Mouse (Mus musculus): ENCODE measurements around the gene Dnah7a. TPM values are rescaled to one million over a fixed set of nuclear protein-coding genes. Genes with fewer than 3 reads are reported as not detected.
A peak's percentile ranks its signal among the peaks of the same experiment; 100 is the strongest.
"Not testable (repeated sequence)": the region's sequence is repeated elsewhere in the genome, so short reads cannot be mapped to it uniquely, and the experiment has no call there.

The Dnah7a gene
- total RNA-seq (2021) = 1 to 10 TPM; 5.2 to 5.6 TPM
- long read RNA-seq, experiment 1, partial matches to known transcripts = 0 of 1 reads
- long read RNA-seq, experiment 1, other reads (novel, unspliced or antisense) = 0 of 1 reads
- long read RNA-seq, experiment 2, partial matches to known transcripts = 1 of 2 reads
- long read RNA-seq, experiment 2, other reads (novel, unspliced or antisense) = 0 of 2 reads

- intact Hi-C loops (cut with DNase I) = no loop called here
- peak; percentile 63 to 67 for DNase-seq (ENCODE audit: low spot score in 2 of 2)
These were observed at the start of gene Dnah7a for GRCm38 (mm10) chr1:53706431-53707361. Gene Dnah7a, minus strand, starts transcription at chr1:53706784.

DNA sequence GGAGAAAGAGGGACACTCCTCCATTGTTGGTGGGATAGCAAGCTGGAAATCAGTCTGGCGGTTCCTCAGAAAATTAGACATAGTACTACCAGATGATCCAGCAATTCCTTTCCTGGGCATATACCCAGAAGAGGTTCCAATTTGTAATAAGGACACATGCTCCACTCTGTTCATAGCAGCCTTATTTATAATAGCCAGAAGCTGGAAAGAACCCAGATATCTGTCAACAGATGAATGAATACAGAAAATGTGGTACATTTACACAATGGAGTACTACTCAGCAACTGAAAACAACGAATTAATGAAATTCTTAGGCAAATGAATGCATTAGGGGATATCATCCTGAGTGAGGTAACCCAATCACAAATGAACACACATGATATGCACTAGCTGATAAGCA lies 46.9 kb upstream of the Dnah7a start:
- intact Hi-C loops (cut with DNase I); DNase-seq (ENCODE audit: low spot score in 2 of 2): not testable (repeated sequence)

GRCm38 (mm10) chr1:53751144-53751543 lies 44.6 kb upstream of the Dnah7a start:
- no peak for DNase-seq (ENCODE audit: low spot score in 2 of 2)
- intact Hi-C loops (cut with DNase I) = no loop called here

GRCm38 (mm10) chr1:53750697-53751096 lies 44.1 kb upstream of the Dnah7a start:
- DNase-seq (ENCODE audit: low spot score in 2 of 2); intact Hi-C loops (cut with DNase I): not testable (repeated sequence)

DNA sequence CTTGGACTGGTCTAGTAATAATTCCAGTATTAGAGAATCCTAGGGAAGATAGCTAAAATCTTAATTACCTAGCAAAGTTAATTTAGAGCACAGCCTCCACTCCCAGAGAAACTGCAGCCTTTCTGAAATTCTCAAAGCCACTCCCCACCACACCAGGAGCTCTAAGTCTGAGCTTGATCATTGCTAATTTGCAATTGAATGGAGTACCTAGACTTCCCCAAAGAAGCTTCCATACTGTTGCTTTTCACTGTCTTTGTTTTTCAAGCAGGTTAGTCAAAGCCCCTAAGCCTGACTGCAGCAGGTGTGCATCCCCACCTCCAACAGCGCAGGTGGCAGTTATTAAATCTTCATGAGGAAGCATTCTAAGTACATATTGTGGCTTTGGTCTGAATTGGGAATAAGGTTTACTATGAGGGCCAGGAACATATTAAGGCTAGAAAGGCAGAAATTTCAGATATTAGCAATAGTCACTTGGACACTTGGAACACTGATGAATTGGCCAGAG lies 43.3 kb upstream of the Dnah7a start:
- DNase-seq (ENCODE audit: low spot score in 2 of 2); intact Hi-C loops (cut with DNase I): not testable (repeated sequence)

DNA sequence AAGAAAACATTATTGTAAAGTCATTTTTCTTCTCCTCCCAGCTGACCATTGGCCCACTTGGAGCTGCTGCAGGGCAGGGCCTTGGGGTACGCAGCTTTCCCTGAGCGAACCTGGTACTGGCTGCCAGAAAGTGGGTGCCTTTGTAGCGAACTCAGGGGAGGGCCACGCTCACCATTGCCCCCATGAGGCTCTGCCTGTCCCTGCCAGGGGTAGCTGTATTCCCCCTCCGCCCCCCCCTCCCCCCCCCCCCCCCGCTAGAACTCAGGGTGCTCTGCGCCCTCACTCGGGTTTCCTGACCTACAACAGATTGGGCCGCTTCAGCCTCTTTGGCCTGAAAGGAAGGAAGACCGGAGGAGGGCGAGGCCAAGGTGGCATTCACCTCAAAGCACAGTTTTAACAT lies 42.0 kb upstream of the Dnah7a start:
- DNase-seq (ENCODE audit: low spot score in 2 of 2) = no peak
- intact Hi-C loops (cut with DNase I) = no loop called here

DNA sequence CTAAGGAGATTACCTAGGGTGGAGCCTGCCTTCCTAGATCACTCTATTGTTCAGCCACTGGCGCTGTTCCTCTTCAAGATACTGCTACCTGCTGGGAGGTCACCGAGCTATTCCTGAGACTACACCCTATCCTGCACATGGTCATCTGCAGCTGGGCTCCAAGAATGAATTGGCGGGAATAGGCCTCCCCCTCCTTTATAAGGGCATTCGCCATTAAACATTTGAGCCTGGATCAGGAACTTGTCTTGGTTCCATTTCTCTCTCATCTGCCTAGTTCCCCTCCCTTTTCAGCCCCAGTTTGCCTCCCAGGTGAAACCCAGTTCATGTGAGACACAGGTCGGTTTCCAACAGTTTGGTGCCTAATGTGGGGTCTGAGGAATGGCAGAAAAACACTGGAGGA lies 39.4 kb upstream of the Dnah7a start:
- no peak for DNase-seq (ENCODE audit: low spot score in 2 of 2)
- intact Hi-C loops (cut with DNase I) = no loop called here

- no peak for DNase-seq (ENCODE audit: low spot score in 2 of 2)
- intact Hi-C loops (cut with DNase I) = no loop called here
These were observed 35.3 kb upstream of the Dnah7a start for GRCm38 (mm10) chr1:53741742-53742458.

DNA sequence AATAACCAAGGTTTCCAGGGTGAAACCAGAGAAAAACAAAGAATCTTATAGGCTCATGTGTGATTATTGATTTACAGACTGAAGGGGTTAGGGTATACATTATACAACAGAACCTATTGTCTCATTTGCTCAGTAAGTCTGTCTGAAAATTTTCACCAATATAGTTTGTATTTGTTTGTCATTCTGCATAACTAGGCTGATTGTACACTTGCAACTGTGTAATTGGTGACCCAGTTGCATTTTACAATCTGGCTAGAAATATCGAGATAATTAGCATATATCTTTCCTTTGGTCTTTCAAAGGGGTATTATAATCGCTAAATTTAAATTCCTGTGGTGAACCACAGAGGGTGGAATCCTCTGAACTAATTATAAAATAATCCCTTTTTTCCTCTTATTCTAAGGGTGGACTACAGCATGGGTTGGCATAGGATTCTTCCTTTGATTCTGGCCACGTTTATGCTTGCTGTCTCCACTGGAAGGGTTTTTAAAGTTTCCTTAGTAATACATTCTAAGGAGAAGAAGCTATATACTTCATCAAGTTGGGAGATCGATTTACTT lies 34.3 kb upstream of the Dnah7a start:
- intact Hi-C loops (cut with DNase I) = no loop called here
- peak in 1 of 2 experiments; percentile 4 for DNase-seq (ENCODE audit: low spot score in 2 of 2)

DNA sequence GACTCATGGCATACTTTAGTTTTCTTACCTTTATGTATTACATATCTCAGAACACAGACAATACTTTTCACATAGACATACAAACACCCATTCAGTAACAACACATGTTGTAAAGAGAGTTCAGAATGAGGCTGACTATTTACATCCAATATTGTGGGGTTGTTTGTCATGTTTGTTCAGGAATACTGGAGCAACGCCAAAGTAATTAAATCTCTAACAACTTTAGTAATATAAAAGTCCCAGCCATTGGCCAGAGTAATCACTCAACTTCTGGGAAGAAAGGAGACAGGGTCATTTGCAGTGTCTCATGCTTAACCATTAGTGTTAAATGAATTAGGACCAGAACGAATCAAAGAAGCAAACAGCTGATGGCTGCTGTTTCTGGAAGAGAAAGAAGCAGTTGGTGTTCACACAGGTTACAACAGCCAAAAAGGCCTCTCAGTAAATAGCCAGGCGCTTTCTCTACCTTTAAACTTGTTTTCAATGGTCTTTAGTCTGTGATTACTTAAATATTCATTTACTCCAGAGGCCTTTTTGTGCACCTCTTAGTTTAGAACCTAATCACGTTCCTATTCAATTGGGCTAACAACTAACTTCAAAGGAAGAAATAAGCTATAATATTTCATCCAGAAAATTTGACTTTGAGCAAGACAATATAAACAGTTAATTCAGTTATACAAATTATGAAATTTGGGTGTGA lies 33.6 kb upstream of the Dnah7a start:
- intact Hi-C loops (cut with DNase I); DNase-seq (ENCODE audit: low spot score in 2 of 2): not testable (repeated sequence)

DNA sequence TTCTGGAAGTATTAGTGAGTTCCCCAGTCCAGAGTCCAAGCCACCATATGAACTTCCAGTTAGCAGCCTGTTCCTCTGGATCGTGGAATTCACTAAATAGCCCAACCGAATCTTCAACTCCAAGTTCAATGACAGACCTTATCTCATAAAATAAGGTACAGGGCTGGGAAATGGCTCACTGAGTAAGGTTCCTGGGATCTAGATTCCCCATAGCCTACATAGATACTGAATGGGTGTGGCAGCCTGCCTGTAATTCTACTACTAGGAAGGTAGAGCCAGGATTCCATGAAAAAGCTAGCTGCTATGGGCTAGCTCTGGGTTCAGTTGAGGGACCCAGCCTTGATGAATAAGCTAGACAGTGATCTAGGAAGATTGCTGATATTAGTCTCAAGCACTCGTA lies 30.0 kb upstream of the Dnah7a start:
- no peak for DNase-seq (ENCODE audit: low spot score in 2 of 2)
- intact Hi-C loops (cut with DNase I) = no loop called here

DNA sequence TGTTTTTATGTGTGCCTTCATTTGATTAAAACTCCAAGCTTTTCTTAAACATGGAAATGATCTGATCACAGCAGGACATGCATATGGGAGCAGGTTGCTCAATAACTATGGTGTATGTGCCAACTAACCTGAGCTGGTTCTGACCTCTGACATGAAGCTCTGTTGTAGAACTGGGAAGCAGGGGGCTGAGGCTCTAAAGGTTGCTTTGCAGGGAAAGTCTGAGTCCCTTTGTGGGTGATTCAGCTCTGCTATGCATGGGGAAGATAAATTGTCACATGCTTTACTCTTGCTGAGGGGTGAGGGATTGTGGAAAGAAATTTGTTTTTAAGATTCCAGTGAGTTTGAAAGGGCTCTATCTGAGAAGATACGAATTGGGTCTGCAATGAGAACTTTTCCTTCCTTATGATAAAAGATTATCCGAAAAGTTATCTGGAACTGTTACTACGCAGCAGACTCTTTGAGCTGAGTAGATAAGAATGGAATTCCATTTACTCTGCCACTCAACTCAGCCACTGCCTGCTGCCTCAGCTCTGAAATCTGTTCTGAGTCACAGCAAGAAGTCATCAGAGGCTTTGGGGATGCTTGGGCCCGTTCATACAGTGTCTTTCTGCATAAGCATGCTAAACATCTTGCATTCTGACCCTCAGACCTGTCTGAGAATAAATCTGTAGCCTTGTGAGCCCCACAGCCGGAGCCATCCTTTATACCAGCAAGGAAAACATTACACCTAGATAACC lies 22.1 kb upstream of the Dnah7a start:
- DNase-seq (ENCODE audit: low spot score in 2 of 2) = no peak
- intact Hi-C loops (cut with DNase I) = no loop called here

- intact Hi-C loops (cut with DNase I) = no loop called here
- no peak for DNase-seq (ENCODE audit: low spot score in 2 of 2)
These were observed 20.3 kb upstream of the Dnah7a start for GRCm38 (mm10) chr1:53726883-53727282.

DNA sequence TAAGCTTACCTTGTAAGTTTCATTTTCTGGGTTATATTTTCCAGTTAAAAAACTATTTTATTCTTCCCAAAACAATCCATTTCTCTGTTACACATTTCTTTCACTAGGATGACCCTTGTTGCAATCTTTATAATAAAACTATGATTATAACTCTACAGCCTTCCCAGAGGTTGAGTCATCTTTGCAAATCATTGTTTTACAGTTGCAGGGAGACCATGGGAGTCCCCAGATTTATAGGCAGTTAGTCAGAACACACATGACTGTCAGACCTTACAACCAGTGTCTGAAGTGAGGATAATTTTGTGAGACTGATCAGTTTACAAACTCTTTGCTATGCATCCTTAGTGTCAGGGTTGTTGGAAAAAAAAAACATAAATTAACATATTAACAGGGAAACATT lies 14.8 kb upstream of the Dnah7a start:
- intact Hi-C loops (cut with DNase I) = no loop called here
- DNase-seq (ENCODE audit: low spot score in 2 of 2) = no peak

DNA sequence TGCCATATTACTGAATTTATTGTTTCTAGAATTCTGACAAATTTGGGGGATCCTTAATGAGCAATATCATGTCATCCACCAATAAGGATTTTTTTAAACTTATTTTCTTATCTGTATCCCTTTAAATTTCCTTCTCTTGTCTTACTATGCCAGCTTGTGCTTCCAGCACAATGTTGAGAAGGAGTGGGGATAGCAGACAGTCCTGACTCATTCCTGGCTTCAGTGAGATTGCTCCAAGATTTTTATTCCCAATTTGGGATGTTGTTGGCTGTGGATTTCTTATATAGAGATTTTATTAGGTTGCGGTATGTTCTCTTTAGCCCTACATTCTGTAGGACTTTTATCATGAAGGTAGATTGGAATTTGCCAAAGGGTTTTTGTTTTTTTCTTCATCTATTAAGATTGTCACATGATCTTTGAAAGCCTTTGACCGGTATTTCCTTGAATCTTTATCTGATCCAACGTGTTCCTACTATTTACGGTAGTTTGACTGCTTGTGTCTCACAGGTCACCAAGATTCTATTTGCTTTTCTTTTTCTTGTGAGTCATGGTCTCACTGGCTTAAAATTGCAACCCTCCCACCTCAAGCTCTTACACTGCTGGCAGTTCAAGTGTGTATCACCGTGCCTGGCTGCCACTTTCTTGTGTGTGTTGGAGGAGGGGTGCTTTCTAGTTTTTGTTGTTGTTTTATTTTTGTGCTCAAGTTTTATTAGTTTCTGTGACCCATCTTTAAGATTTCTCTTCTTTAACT lies 14.2 kb upstream of the Dnah7a start:
- no peak for DNase-seq (ENCODE audit: low spot score in 2 of 2)
- intact Hi-C loops (cut with DNase I) = no loop called here

DNA sequence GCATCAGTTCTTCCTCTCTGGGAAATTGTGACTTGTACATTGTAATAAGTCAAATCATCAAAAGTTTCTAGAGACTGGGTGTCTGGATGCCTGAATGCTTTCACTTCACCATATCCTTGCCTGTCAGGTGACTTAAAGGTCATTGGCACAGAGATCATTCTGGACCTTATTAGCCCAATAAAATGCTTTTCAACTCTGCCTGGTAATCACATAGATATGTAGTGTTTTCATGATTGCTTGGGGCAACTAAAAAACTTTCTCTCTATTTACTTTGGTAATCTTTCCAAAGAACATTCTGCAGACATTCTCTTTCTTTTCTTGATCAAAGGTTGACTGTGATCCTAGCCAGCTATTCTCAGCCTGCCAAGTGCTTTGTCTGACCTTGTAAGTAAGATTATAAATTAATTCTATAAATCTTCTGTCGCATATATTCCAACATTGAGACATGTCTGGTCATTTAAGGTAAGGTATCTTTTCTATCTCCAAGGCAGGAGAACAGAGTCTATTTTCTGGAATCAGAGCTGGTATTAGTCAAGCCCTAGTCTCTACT lies 9.5 kb upstream of the Dnah7a start:
- intact Hi-C loops (cut with DNase I) = loop anchor here (2.0 kb wide), 1 partner anchor 175 kb away; no protein-coding TSS in a partner anchor
- no peak for DNase-seq (ENCODE audit: low spot score in 2 of 2)

- DNase-seq (ENCODE audit: low spot score in 2 of 2) = peak; percentile 64 to 89
These were observed 8.9 kb upstream of the Dnah7a start for GRCm38 (mm10) chr1:53715446-53715845.

More at GRCm38 (mm10) chr1:53715446-53715845, 8.9 kb upstream of the Dnah7a start:
- intact Hi-C loops (cut with DNase I) = no loop called here

Measured in left cerebral cortex, postnatal 14 days (tissue).